Mouse (Mus musculus): Measurements from ENCODE around the gene Srgap3.

GRCm38 (mm10) chr6:112939281-112939680 is 7.8 kb downstream of the Srgap3 start:
- no peak for TF ChIP-seq CTCF (IDR thresholded peaks at IDR 0.05; ENCODE audit: borderline replicate concordance, insufficient read depth, low read length)
- no peak for TF ChIP-seq POLR2A (IDR thresholded peaks at IDR 0.05; ENCODE audit: low read depth, low read length)

Data from embryonic fibroblast, embryonic 13.5 days (primary cell).